ENCODE assay signal across 27 mouse cellular contexts in the genomic region with DNA sequence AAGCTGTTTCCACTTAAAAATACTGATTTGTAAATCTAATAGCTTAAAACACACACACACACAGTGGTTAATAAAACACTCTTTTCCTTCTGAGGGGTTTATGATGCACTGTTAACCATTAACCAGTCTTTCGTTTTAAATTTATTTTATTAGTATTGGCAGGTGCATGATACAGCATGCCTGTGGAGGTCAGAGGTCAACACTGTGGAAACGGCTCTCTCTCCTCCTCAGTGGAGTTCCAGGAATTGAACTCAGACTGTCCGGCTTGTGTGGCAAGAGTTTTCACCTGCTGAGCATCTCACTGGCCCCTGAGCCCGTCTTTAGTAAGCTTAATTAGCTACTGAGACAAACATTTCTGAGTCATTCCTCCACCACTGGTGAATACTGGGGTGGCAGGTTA. TPM values are rescaled to one million over a fixed set of nuclear protein-coding genes. Genes with fewer than 3 reads are reported as not detected.
A peak's percentile ranks its signal among the peaks of the same experiment; 100 is the strongest.
DNase-seq lines count a peak whose midpoint lies in the region; ATAC-seq and TF ChIP-seq lines count a peak whose summit lies in the region.
"Had no signal": no experiment of that assay in that cellular context is flagged by ENCODE, and none has a peak within 500 bp of the region (broad histone marks: within the 10 kb centered on the region; RNA-seq: fewer than 3 reads in every experiment).

No protein-coding gene starts in this region.

- H3K27me3 ChIP-seq in kidney, adult 2 months (replicated peaks; ENCODE audit: control insufficient read depth, insufficient read depth, low read length): no peaks in the 10 kb centered on the region
- H3K27me3 ChIP-seq in kidney, embryonic 14.5 days (ENCODE audit: control insufficient read depth, insufficient read depth, low read length): no peaks in the 10 kb centered on the region
- H3K27me3 ChIP-seq in intestine, embryonic 15.5 days (replicated peaks): no peaks in the 10 kb centered on the region
- H3K27me3 ChIP-seq in embryonic facial prominence, embryonic 10.5 days (replicated peaks; ENCODE audit: low read depth, poor library complexity, severe bottlenecking): peaks cover 6% of the 10 kb centered on the region
- no peaks in the 10 kb centered on the region for H3K27me3 ChIP-seq in forebrain, embryonic 13.5 days
- H3K27me3 ChIP-seq: embryonic facial prominence, embryonic 15.5 days; heart, embryonic 15.5 days; hindbrain, embryonic 12.5 days; limb, embryonic 15.5 days; neural tube, embryonic 13.5 days; stomach, embryonic 15.5 days had no signal

- peaks cover 16% of the 10 kb centered on the region; the same call in 1 of the 2 replicates for H3K4me1 ChIP-seq in kidney, adult 2 months (ENCODE audit: control insufficient read depth, insufficient read depth, low read length)
- no peaks in the 10 kb centered on the region for H3K4me1 ChIP-seq in kidney, embryonic 14.5 days (ENCODE audit: control insufficient read depth, insufficient read depth, low read length)
- H3K4me1 ChIP-seq in intestine, embryonic 15.5 days (replicated peaks): peaks cover 9% of the 10 kb centered on the region; the same call in 1 of the 2 replicates
- peaks cover 9% of the 10 kb centered on the region for H3K4me1 ChIP-seq in embryonic facial prominence, embryonic 10.5 days
- no peaks in the 10 kb centered on the region for H3K4me1 ChIP-seq in forebrain, embryonic 13.5 days
- H3K4me1 ChIP-seq: heart, embryonic 10.5 days; heart, embryonic 15.5 days; hindbrain, embryonic 12.5 days had no signal

- no peak for ATAC-seq in kidney, embryonic 14.5 days (ENCODE audit: low FRiP score, low TSS enrichment)
- peak; percentile 85 for ATAC-seq in intestine, embryonic 15.5 days
- ATAC-seq in frontal cortex, adult (ENCODE audit: low TSS enrichment): no peak
- ATAC-seq in forebrain, embryonic 13.5 days: no peak
- ATAC-seq: hindbrain, postnatal 0 days; midbrain, embryonic 13.5 days had no signal

- H3K27ac ChIP-seq in kidney, adult 2 months (ENCODE audit: insufficient read depth, low read depth, low read length): peak overlapping the region; percentile 3; the same call in 1 of the 2 replicates
- H3K27ac ChIP-seq in kidney, embryonic 14.5 days (ENCODE audit: low read depth, low read length): no peak overlapping the region
- peak overlapping the region; percentile 34 for H3K27ac ChIP-seq in intestine, embryonic 15.5 days
- H3K27ac ChIP-seq in embryonic facial prominence, embryonic 10.5 days (replicated peaks): no peak overlapping the region
- H3K27ac ChIP-seq in forebrain, embryonic 13.5 days: no peak overlapping the region
- H3K27ac ChIP-seq: embryonic facial prominence, embryonic 15.5 days; forebrain, embryonic 12.5 days; heart, embryonic 10.5 days; heart, embryonic 15.5 days; hindbrain, embryonic 12.5 days; hindbrain, postnatal 0 days; limb, embryonic 10.5 days; limb, embryonic 15.5 days; macrophage; midbrain, embryonic 13.5 days; neural tube, embryonic 13.5 days; stomach, embryonic 15.5 days had no signal

- TF ChIP-seq CTCF in kidney, adult 2 months (conservative IDR thresholded peaks at IDR 0.05; ENCODE audit: insufficient read depth, insufficient read length, low read depth, low read length): no peak

- no peak for TF ChIP-seq POLR2A in kidney, adult 2 months (IDR thresholded peaks at IDR 0.05; ENCODE audit: low read depth, low read length)

- H3K4me3 ChIP-seq in kidney, adult 2 months (ENCODE audit: insufficient read depth, low read depth, low read length): no peak overlapping the region
- no peak overlapping the region for H3K4me3 ChIP-seq in kidney, embryonic 14.5 days (ENCODE audit: low read length)
- H3K4me3 ChIP-seq in intestine, embryonic 15.5 days (replicated peaks): no peak overlapping the region
- H3K4me3 ChIP-seq in embryonic facial prominence, embryonic 10.5 days: no peak overlapping the region
- H3K4me3 ChIP-seq in forebrain, embryonic 13.5 days: no peak overlapping the region
- H3K4me3 ChIP-seq: embryonic facial prominence, embryonic 15.5 days; forebrain, embryonic 12.5 days; heart, embryonic 10.5 days; heart, embryonic 15.5 days; hindbrain, embryonic 12.5 days; limb, embryonic 10.5 days; limb, embryonic 15.5 days; midbrain, embryonic 13.5 days; neural tube, embryonic 13.5 days; stomach, embryonic 15.5 days had no signal

- no peaks in the 10 kb centered on the region for H3K9me3 ChIP-seq in kidney, embryonic 14.5 days (ENCODE audit: control insufficient read depth, low read length)
- H3K9me3 ChIP-seq in intestine, embryonic 15.5 days: no peaks in the 10 kb centered on the region
- no peaks in the 10 kb centered on the region for H3K9me3 ChIP-seq in embryonic facial prominence, embryonic 10.5 days
- H3K9me3 ChIP-seq in forebrain, embryonic 13.5 days (replicated peaks): no peaks in the 10 kb centered on the region
- H3K9me3 ChIP-seq: embryonic facial prominence, embryonic 15.5 days; forebrain, embryonic 12.5 days; heart, embryonic 10.5 days; heart, embryonic 15.5 days; hindbrain, embryonic 12.5 days; limb, embryonic 10.5 days; limb, embryonic 15.5 days; midbrain, embryonic 13.5 days; neural tube, embryonic 13.5 days; stomach, embryonic 15.5 days had no signal

- 26% methylated on average over 4 of the region's 4 CpGs for WGBS in kidney, adult 2 months
- 49% methylated on average over 4 of the region's 4 CpGs for WGBS in kidney, embryonic 14.5 days
- 34% methylated on average over 4 of the region's 4 CpGs for WGBS in intestine, embryonic 15.5 days
- WGBS in large intestine, adult 2 months: 17% methylated on average over 4 of the region's 4 CpGs
- WGBS in embryonic facial prominence, embryonic 10.5 days: 49% methylated on average over 4 of the region's 4 CpGs
- WGBS in forebrain, embryonic 13.5 days: 46% methylated on average over 4 of the region's 4 CpGs

- DNase-seq in kidney, adult 2 months: peak; percentile 89
- DNase-seq in kidney, adult 9 months: peak; percentile 80
- DNase-seq in large intestine, adult 2 months (ENCODE audit: low read depth, low spot score): peak; percentile 74
- no peak for DNase-seq in embryonic facial prominence, embryonic 10.5 days (ENCODE audit: low spot score)
- DNase-seq: adrenal gland, postnatal 25 days; cerebellum, adult 11-12 months; cerebellum, postnatal 14 days; gastrocnemius, postnatal 14 days; heart, adult 11 months; heart, postnatal 36 days; layer of hippocampus, adult 9-11 months had no signal

- H3K4me2 ChIP-seq in kidney, embryonic 14.5 days (replicated peaks; ENCODE audit: low read depth, low read length): no peak overlapping the region
- H3K4me2 ChIP-seq in intestine, embryonic 15.5 days (replicated peaks): no peak overlapping the region
- H3K4me2 ChIP-seq in forebrain, embryonic 13.5 days: no peak overlapping the region
- H3K4me2 ChIP-seq: embryonic facial prominence, embryonic 15.5 days; forebrain, embryonic 12.5 days; heart, embryonic 15.5 days; hindbrain, embryonic 12.5 days; limb, embryonic 15.5 days; midbrain, embryonic 13.5 days; neural tube, embryonic 13.5 days; stomach, embryonic 15.5 days had no signal

- H3K9ac ChIP-seq in kidney, embryonic 14.5 days (ENCODE audit: low read depth, low read length): no peak overlapping the region
- H3K9ac ChIP-seq in intestine, embryonic 15.5 days: no peak overlapping the region
- no peak overlapping the region for H3K9ac ChIP-seq in forebrain, embryonic 13.5 days
- H3K9ac ChIP-seq: embryonic facial prominence, embryonic 15.5 days; forebrain, embryonic 12.5 days; heart, embryonic 15.5 days; hindbrain, embryonic 12.5 days; limb, embryonic 15.5 days; midbrain, embryonic 13.5 days; neural tube, embryonic 13.5 days; stomach, embryonic 15.5 days had no signal

- no peaks in the 10 kb centered on the region for H3K36me3 ChIP-seq in kidney, adult 2 months (ENCODE audit: control insufficient read depth, insufficient read depth, low read length)
- no peaks in the 10 kb centered on the region for H3K36me3 ChIP-seq in kidney, embryonic 14.5 days (ENCODE audit: control insufficient read depth, insufficient read depth, low read length)
- H3K36me3 ChIP-seq in intestine, embryonic 15.5 days: no peaks in the 10 kb centered on the region
- H3K36me3 ChIP-seq in embryonic facial prominence, embryonic 10.5 days (replicated peaks): no peaks in the 10 kb centered on the region
- H3K36me3 ChIP-seq in forebrain, embryonic 13.5 days (ENCODE audit: poor library complexity, severe bottlenecking): no peaks in the 10 kb centered on the region
- H3K36me3 ChIP-seq: embryonic facial prominence, embryonic 15.5 days; forebrain, embryonic 12.5 days; heart, embryonic 10.5 days; heart, embryonic 15.5 days; hindbrain, embryonic 12.5 days; limb, embryonic 10.5 days; limb, embryonic 15.5 days; midbrain, embryonic 13.5 days; neural tube, embryonic 13.5 days; stomach, embryonic 15.5 days had no signal

RNA-seq across cellular contexts. Expression of a gene that starts 31.0 kb away (rescaled TPM):
- 577 and 580 TPM in 2 replicates for polyA plus RNA-seq in kidney, adult 2 months (2012; rRNA removed)
- polyA plus RNA-seq in kidney, embryonic 14.5 days (2014; fragmentation: Nextera tagmentation; extraction: Ambion mirVana): 14.3 and 17.6 TPM in 2 replicates
- polyA plus RNA-seq in intestine, embryonic 15.5 days (2015; fragmentation: Nextera tagmentation; extraction: Ambion mirVana): 91.6 and 103 TPM in 2 replicates
- 143 and 185 TPM in 2 replicates for polyA plus RNA-seq in large intestine, adult 2 months (2012; rRNA removed)
- polyA plus RNA-seq in embryonic facial prominence, embryonic 10.5 days (2016; fragmentation: Nextera tagmentation; extraction: Ambion mirVana): 8.0 and 9.2 TPM in 2 replicates
- 5.2 and 5.4 TPM in 2 replicates for polyA plus RNA-seq in forebrain, embryonic 13.5 days (2015; fragmentation: Nextera tagmentation; extraction: Ambion mirVana)

RNA-seq across cellular contexts. Expression of a gene that starts 56.5 kb away (rescaled TPM):
- polyA plus RNA-seq in kidney, adult 2 months (2012; rRNA removed): 5.9 and 6.7 TPM in 2 replicates
- 16.2 and 22.5 TPM in 2 replicates for polyA plus RNA-seq in kidney, embryonic 14.5 days (2014; fragmentation: Nextera tagmentation; extraction: Ambion mirVana)
- polyA plus RNA-seq in intestine, embryonic 15.5 days (2015; fragmentation: Nextera tagmentation; extraction: Ambion mirVana): 9.4 and 11.9 TPM in 2 replicates
- 1.7 and 3.1 TPM in 2 replicates for polyA plus RNA-seq in large intestine, adult 2 months (2012; rRNA removed)
- 12.3 and 13.4 TPM in 2 replicates for polyA plus RNA-seq in embryonic facial prominence, embryonic 10.5 days (2016; fragmentation: Nextera tagmentation; extraction: Ambion mirVana)
- 16.4 and 16.5 TPM in 2 replicates for polyA plus RNA-seq in forebrain, embryonic 13.5 days (2015; fragmentation: Nextera tagmentation; extraction: Ambion mirVana)

Comparison
In these comparisons a context has a peak if more than half of its experiments do, and no peak if none do; other contexts are left out.
1. H3K27ac ChIP-seq: peak in kidney, adult 2 months (single experiment) and intestine, embryonic 15.5 days (single experiment); none in kidney, embryonic 14.5 days (single experiment), embryonic facial prominence, embryonic 10.5 days (single experiment) and forebrain, embryonic 13.5 days (single experiment).